Mouse (Mus musculus) hindbrain, embryonic 15.5 days (tissue): ENCODE measurements around the gene Arhgef28. TPM values are rescaled to one million over a fixed set of nuclear protein-coding genes. Genes with fewer than 3 reads are reported as not detected.

Experiments
- ATAC-seq: fragments of 200-750 bp; cut with Nextera tagmentation; 2 replicates; pipeline ENCODE4 v1.8.0; 2017; ENCODE audit warnings: low read depth, moderate number of reproducible peaks, moderate TSS enrichment; ENCODE audit not compliant: low FRiP score
- H3K27ac ChIP-seq: fragments of 300-500 bp; sonication (generic); replicated peaks from 2 replicates; pipeline ENCODE4 v1.5.1; 2015; ENCODE audit warnings: mild to moderate bottlenecking, inconsistent platforms
- H3K27me3 ChIP-seq: fragments of 300-500 bp; sonication (generic); 2 replicates; pipeline ENCODE4 v1.6.1; 2015; ENCODE audit warnings: control low read depth, inconsistent platforms
- H3K36me3 ChIP-seq: fragments of 300-500 bp; sonication (generic); 2 replicates; pipeline ENCODE4 v1.6.1; 2015; ENCODE audit warnings: control low read depth, inconsistent platforms
- H3K4me1 ChIP-seq: fragments of 300-500 bp; sonication (generic); replicated peaks from 2 replicates; pipeline ENCODE4 v1.6.1; 2015; ENCODE audit warnings: control low read depth, inconsistent platforms
- H3K4me2 ChIP-seq: fragments of 300-500 bp; sonication (generic); 2 replicates; pipeline ENCODE4 v1.6.1; 2015; ENCODE audit warnings: moderate library complexity, mild to moderate bottlenecking, inconsistent platforms
- H3K4me3 ChIP-seq: fragments of 300-500 bp; sonication (generic); 2 replicates; pipeline ENCODE4 v1.5.1; 2015; ENCODE audit warnings: mild to moderate bottlenecking, inconsistent platforms
- H3K9ac ChIP-seq: fragments of 300-500 bp; sonication (generic); 2 replicates; pipeline ENCODE4 v1.6.1; 2015; ENCODE audit warnings: inconsistent platforms
- H3K9me3 ChIP-seq: fragments of 300-500 bp; sonication (generic); 2 replicates; pipeline ENCODE4 v1.6.1; 2016; ENCODE audit warnings: control low read depth, inconsistent platforms
- WGBS: fragments of 180-500 bp; shearing (Covaris S2); methylation state at CpG from one replicate; pipeline ENCODE4 v1.1.7; 2015; 5-methylcytosine and 5-hydroxymethylcytosine counted together
- polyA plus RNA-seq: library from polyadenylated mRNA; unstranded; fragments of >200 nt; fragmentation: Nextera tagmentation; extraction: Ambion mirVana; gene quantifications from 2 replicates; pipeline ENCODE4 v1.2.1, GENCODE M21; 2015

Arhgef28 gene
- polyA plus RNA-seq = 27.6 and 29.3 TPM in 2 replicates

- Histone ChIP-seq H3K4me3 (peak within 1 kb of the TSS; percentile 54), H3K36me3 (no peaks in the 10 kb centered on the region), H3K9ac (peak within 1 kb of the TSS; percentile 74), H3K9me3 (no peaks in the 10 kb centered on the region), H3K27ac (peak within 1 kb of the TSS; percentile 76), H3K4me1 (peaks cover 10% of the 10 kb centered on the region), H3K4me2 (peak within 1 kb of the TSS; percentile 99), H3K27me3 (no peaks in the 10 kb centered on the region)
- ATAC-seq = peak; percentile 87
- WGBS = under 1% methylated on average over 43 of the region's 76 CpGs
Measured at GRCm38 (mm10) chr13:98205771-98206545, at the start of gene Arhgef28. Gene Arhgef28 (minus strand): TSS chr13:98206439.

- no peaks in the 10 kb centered on the region for H3K27me3 ChIP-seq
- whole genome bisulfite sequencing = 74% methylated on average over 9 of the region's 9 CpGs
- no peak overlapping the region for H3K4me2 ChIP-seq
- peaks cover 82% of the 10 kb centered on the region for H3K36me3 ChIP-seq
- H3K4me3 ChIP-seq = no peak overlapping the region
- no peaks in the 10 kb centered on the region for H3K9me3 ChIP-seq
- H3K27ac ChIP-seq = no peak overlapping the region
- H3K9ac ChIP-seq = no peak overlapping the region
- H3K4me1 ChIP-seq = no peaks in the 10 kb centered on the region
- ATAC-seq = no peak
Measured at GRCm38 (mm10) chr13:98254921-98255320, 48.7 kb upstream of the Arhgef28 start.

- WGBS = 91% methylated on average over 10 of the region's 10 CpGs
- Histone ChIP-seq H3K27me3 (no peaks in the 10 kb centered on the region), H3K4me1 (no peaks in the 10 kb centered on the region), H3K36me3 (peaks cover 66% of the 10 kb centered on the region), H3K9me3 (no peaks in the 10 kb centered on the region), H3K4me2 (no peak overlapping the region), H3K27ac (no peak overlapping the region), H3K4me3 (no peak overlapping the region), H3K9ac (no peak overlapping the region)
- no peak for ATAC-seq
Measured at GRCm38 (mm10) chr13:98249594-98249993, 43.4 kb upstream of the Arhgef28 start.

- no peak overlapping the region for H3K27ac ChIP-seq
- whole genome bisulfite sequencing = 63% methylated on average over 7 of the region's 7 CpGs
- no peak overlapping the region for H3K4me3 ChIP-seq
- no peak overlapping the region for H3K9ac ChIP-seq
- H3K27me3 ChIP-seq = no peaks in the 10 kb centered on the region
- no peaks in the 10 kb centered on the region for H3K4me1 ChIP-seq
- no peak for ATAC-seq
- no peak overlapping the region for H3K4me2 ChIP-seq
- no peaks in the 10 kb centered on the region for H3K9me3 ChIP-seq
- peaks cover 31% of the 10 kb centered on the region for H3K36me3 ChIP-seq
Measured at GRCm38 (mm10) chr13:98245386-98245785, 39.1 kb upstream of the Arhgef28 start.

- WGBS = 49% methylated on average over 5 of the region's 5 CpGs
- Histone ChIP-seq H3K4me2 (no peak overlapping the region), H3K36me3 (peaks cover 25% of the 10 kb centered on the region), H3K27me3 (no peaks in the 10 kb centered on the region), H3K4me3 (no peak overlapping the region), H3K9ac (no peak overlapping the region), H3K9me3 (no peaks in the 10 kb centered on the region), H3K4me1 (no peaks in the 10 kb centered on the region), H3K27ac (no peak overlapping the region)
- no peak for ATAC-seq
Measured at GRCm38 (mm10) chr13:98244571-98245350, 38.5 kb upstream of the Arhgef28 start.

- Histone ChIP-seq H3K27ac (no peak overlapping the region), H3K4me1 (no peaks in the 10 kb centered on the region), H3K27me3 (no peaks in the 10 kb centered on the region), H3K36me3 (no peaks in the 10 kb centered on the region), H3K4me2 (no peak overlapping the region), H3K4me3 (no peak overlapping the region), H3K9me3 (no peaks in the 10 kb centered on the region), H3K9ac (no peak overlapping the region)
- 65% methylated on average over 9 of the region's 9 CpGs for WGBS
- ATAC-seq = no peak
Measured at GRCm38 (mm10) chr13:98241531-98242282, 35.5 kb upstream of the Arhgef28 start.

GRCm38 (mm10) chr13:98239978-98240641 is 33.9 kb upstream of the Arhgef28 start:
- H3K9ac ChIP-seq = no peak overlapping the region
- no peaks in the 10 kb centered on the region for H3K9me3 ChIP-seq
- H3K36me3 ChIP-seq = no peaks in the 10 kb centered on the region
- H3K4me2 ChIP-seq = no peak overlapping the region
- no peak for ATAC-seq
- no peaks in the 10 kb centered on the region for H3K4me1 ChIP-seq
- H3K27me3 ChIP-seq = no peaks in the 10 kb centered on the region
- 18% methylated on average over 12 of the region's 12 CpGs for WGBS
- H3K27ac ChIP-seq = no peak overlapping the region
- no peak overlapping the region for H3K4me3 ChIP-seq

GRCm38 (mm10) chr13:98235451-98235850 is 29.2 kb upstream of the Arhgef28 start:
- WGBS = 83% methylated on average over 6 of the region's 6 CpGs
- no peak for ATAC-seq

GRCm38 (mm10) chr13:98230511-98230910 is 24.3 kb upstream of the Arhgef28 start:
- Histone ChIP-seq H3K4me2 (no peak overlapping the region), H3K9ac (no peak overlapping the region), H3K9me3 (no peaks in the 10 kb centered on the region), H3K4me3 (no peak overlapping the region), H3K36me3 (no peaks in the 10 kb centered on the region), H3K4me1 (no peaks in the 10 kb centered on the region), H3K27me3 (no peaks in the 10 kb centered on the region), H3K27ac (no peak overlapping the region)
- ATAC-seq = no peak
- 92% methylated on average over 1 of the region's 1 CpGs for WGBS

More at GRCm38 (mm10) chr13:98235451-98235850, 29.2 kb upstream of the Arhgef28 start:
- Histone ChIP-seq H3K4me3 (no peak overlapping the region), H3K4me2 (no peak overlapping the region), H3K36me3 (no peaks in the 10 kb centered on the region), H3K27ac (no peak overlapping the region), H3K4me1 (no peaks in the 10 kb centered on the region), H3K9me3 (no peaks in the 10 kb centered on the region), H3K9ac (no peak overlapping the region), H3K27me3 (no peaks in the 10 kb centered on the region)

GRCm38 (mm10) chr13:98226225-98226624 is 20.0 kb upstream of the Arhgef28 start:
- WGBS = 79% methylated on average over 2 of the region's 2 CpGs
- Histone ChIP-seq H3K36me3 (no peaks in the 10 kb centered on the region), H3K4me3 (no peak overlapping the region), H3K9me3 (no peaks in the 10 kb centered on the region), H3K27ac (no peak overlapping the region), H3K27me3 (no peaks in the 10 kb centered on the region), H3K4me1 (0 out of 2 replicates have a peak, but pooled peaks cover 3% of the 10 kb centered on the region), H3K9ac (no peak overlapping the region), H3K4me2 (no peak overlapping the region)
- ATAC-seq = no peak

- no peak overlapping the region for H3K4me3 ChIP-seq
- no peaks in the 10 kb centered on the region for H3K36me3 ChIP-seq
- H3K4me1 ChIP-seq = 0 out of 2 replicates have a peak, but pooled peaks cover 3% of the 10 kb centered on the region
- H3K27ac ChIP-seq = no peak overlapping the region
- H3K4me2 ChIP-seq = peak overlapping the region; percentile 31
- ATAC-seq = peak; percentile 51; the same call in 1 of the 2 replicates
- H3K9me3 ChIP-seq = no peaks in the 10 kb centered on the region
- H3K27me3 ChIP-seq = no peaks in the 10 kb centered on the region
- H3K9ac ChIP-seq = no peak overlapping the region
- WGBS = 34% methylated on average over 12 of the region's 12 CpGs
Measured at GRCm38 (mm10) chr13:98222848-98223247, 16.6 kb upstream of the Arhgef28 start.
